Mouse (Mus musculus) ES-E14 (cell line): ENCODE results near the gene Itga11.

Experiments
- CHD2 ChIP-seq: IDR thresholded peaks from 2 replicates; pipeline ENCODE4 v1.6.1; 2014; ENCODE audit warnings: mild to moderate bottlenecking, low read depth, low read length, inconsistent platforms
- HCFC1 ChIP-seq: IDR thresholded peaks from 2 replicates; pipeline ENCODE4 v1.6.1; 2012; ENCODE audit warnings: low read length, inconsistent platforms, borderline replicate concordance; ENCODE audit not compliant: insufficient read depth
- ZC3H11A ChIP-seq: IDR thresholded peaks from 2 replicates; pipeline ENCODE4 v1.6.1; 2012; ENCODE audit warnings: low read depth, mild to moderate bottlenecking, inconsistent platforms, low read length, borderline replicate concordance
- ZNF384 ChIP-seq: IDR thresholded peaks from 2 replicates; pipeline ENCODE4 v1.6.1; 2012; ENCODE audit warnings: low read depth, low read length, inconsistent platforms

GRCm38 (mm10) chr9:62714336-62714735, 36.7 kb downstream of the Itga11 start:
- TF ChIP-seq ZC3H11A, result no peak
- no peak for TF ChIP-seq HCFC1
- no peak for TF ChIP-seq CHD2
- no peak for TF ChIP-seq ZNF384
